Mouse (Mus musculus) forebrain, postnatal 0 days (tissue): ENCODE measurements at regions not wholly inside any gene's neighbourhood (a gene's known extent, or its start where the extent isn't known, plus 50 kb on each side); places are given as distances from the start of the nearest gene placed in this dataset.

Experiments
- ATAC-seq: fragments of 200-750 bp; cut with Nextera tagmentation; 2 replicates; pipeline ENCODE4 v1.8.0; 2017; ENCODE audit warnings: mild to moderate bottlenecking, moderate library complexity
- DNase-seq: peaks from one replicate; pipeline ENCODE4 v3.0.0-alpha.2; 2015
- H3K27ac ChIP-seq: fragments of 300-500 bp; sonication (generic); 2 replicates; pipeline ENCODE4 v1.5.1; 2014; ENCODE audit warnings: low read depth, mild to moderate bottlenecking, antibody characterized with exemption, low read length, moderate library complexity, mixed read lengths
- H3K27me3 ChIP-seq: fragments of 300-500 bp; sonication (generic); 2 replicates; pipeline ENCODE4 v1.6.1; 2014; ENCODE audit warnings: mild to moderate bottlenecking, low read length, mixed read lengths; ENCODE audit not compliant: insufficient read depth
- H3K36me3 ChIP-seq: fragments of 300-500 bp; sonication (generic); 2 replicates; pipeline ENCODE4 v1.6.1; 2014; ENCODE audit warnings: mild to moderate bottlenecking, moderate library complexity; ENCODE audit not compliant: insufficient read depth
- H3K4me1 ChIP-seq: fragments of 300-500 bp; sonication (generic); 2 replicates; pipeline ENCODE4 v1.6.1; 2014; ENCODE audit warnings: antibody characterized with exemption; ENCODE audit not compliant: insufficient read depth
- H3K4me2 ChIP-seq: fragments of 300-500 bp; sonication (generic); 2 replicates; pipeline ENCODE4 v1.6.1; 2014; ENCODE audit warnings: low read depth, mild to moderate bottlenecking, moderate library complexity
- H3K4me3 ChIP-seq: fragments of 300-500 bp; sonication (generic); 2 replicates; pipeline ENCODE4 v1.5.1; 2014; ENCODE audit warnings: low read depth, low read length, mixed read lengths
- H3K9ac ChIP-seq: fragments of 300-500 bp; sonication (generic); 2 replicates; pipeline ENCODE4 v1.6.1; 2014; ENCODE audit warnings: mild to moderate bottlenecking
- H3K9me3 ChIP-seq: fragments of 300-500 bp; sonication (generic); 2 replicates; pipeline ENCODE4 v1.6.1; 2016; ENCODE audit warnings: low read length
- CTCF ChIP-seq: sonication (generic); IDR thresholded peaks from 2 replicates; pipeline ENCODE4 v1.5.1; 2016; ENCODE audit warnings: antibody characterized with exemption, control low read depth, low read depth
- WGBS: fragments of 180-500 bp; shearing (Covaris S2); extraction: QIAGEN DNeasy Blood & Tissue Kit; methylation state at CpG from one replicate; pipeline ENCODE4 v1.1.7; 2014; 5-methylcytosine and 5-hydroxymethylcytosine counted together

GRCm38 (mm10) chr3:143949026-143949637, 255.9 kb downstream of the Lmo4 start:
- DNase-seq (no peak), ATAC-seq (no peak)
- Histone ChIP-seq H3K4me1 (peaks cover 3% of the 10 kb centered on the region; the same call in 1 of the 2 replicates), H3K27ac (no peak overlapping the region), H3K27me3 (no peaks in the 10 kb centered on the region), H3K9me3 (no peaks in the 10 kb centered on the region), H3K9ac (no peak overlapping the region), H3K36me3 (no peaks in the 10 kb centered on the region), H3K4me3 (no peak overlapping the region), H3K4me2 (no peak overlapping the region)
- WGBS = 58% methylated on average over 11 of the region's 11 CpGs
- no peak; the same call in 1 of the 2 replicates for TF ChIP-seq CTCF

GRCm38 (mm10) chr3:143947938-143948267, 257.1 kb downstream of the Lmo4 start:
- Histone ChIP-seq H3K9ac (no peak overlapping the region), H3K27me3 (no peaks in the 10 kb centered on the region), H3K4me2 (no peak overlapping the region; the same call in 1 of the 2 replicates), H3K36me3 (no peaks in the 10 kb centered on the region), H3K9me3 (no peaks in the 10 kb centered on the region), H3K27ac (no peak overlapping the region), H3K4me3 (no peak overlapping the region), H3K4me1 (peaks cover 3% of the 10 kb centered on the region; the same call in 1 of the 2 replicates)
- WGBS = 28% methylated on average over 3 of the region's 3 CpGs
- DNase-seq (no peak), ATAC-seq (no peak)
- TF ChIP-seq CTCF = no peak

- peak overlapping the region; percentile 42 for H3K4me2 ChIP-seq
- peak; percentile 30 for DNase-seq
- WGBS = 6% methylated on average over 11 of the region's 11 CpGs
- H3K27ac ChIP-seq = no peak overlapping the region
- H3K4me1 ChIP-seq = peaks cover 3% of the 10 kb centered on the region; the same call in 1 of the 2 replicates
- H3K9ac ChIP-seq = no peak overlapping the region
- no peaks in the 10 kb centered on the region for H3K36me3 ChIP-seq
- H3K9me3 ChIP-seq = no peaks in the 10 kb centered on the region
- H3K4me3 ChIP-seq = peak overlapping the region; percentile 11; the same call in 1 of the 2 replicates
- no peaks in the 10 kb centered on the region for H3K27me3 ChIP-seq
- no peak for TF ChIP-seq CTCF
- peak; percentile 74; the same call in 1 of the 2 replicates for ATAC-seq
Measured at GRCm38 (mm10) chr3:143947079-143947937, 257.7 kb downstream of the Lmo4 start.

GRCm38 (mm10) chr3:143939068-143939709, 265.8 kb downstream of the Lmo4 start:
- Histone ChIP-seq H3K4me3 (no peak overlapping the region), H3K27me3 (no peaks in the 10 kb centered on the region), H3K36me3 (no peaks in the 10 kb centered on the region), H3K4me2 (no peak overlapping the region), H3K9me3 (no peaks in the 10 kb centered on the region), H3K27ac (no peak overlapping the region), H3K9ac (no peak overlapping the region), H3K4me1 (no peaks in the 10 kb centered on the region)
- DNase-seq (no peak), ATAC-seq (no peak; the same call in 1 of the 2 replicates)
- 91% methylated on average over 3 of the region's 3 CpGs for WGBS
- TF ChIP-seq CTCF = no peak

- WGBS = 56% methylated on average over 6 of the region's 6 CpGs
- H3K4me1 ChIP-seq = no peaks in the 10 kb centered on the region
- H3K27ac ChIP-seq = no peak overlapping the region
- no peaks in the 10 kb centered on the region; the same call in 1 of the 2 replicates for H3K27me3 ChIP-seq
- H3K4me2 ChIP-seq = no peak overlapping the region
- TF ChIP-seq CTCF = peak; percentile 35; the same call in 1 of the 2 replicates
- H3K9ac ChIP-seq = no peak overlapping the region
- no peaks in the 10 kb centered on the region for H3K9me3 ChIP-seq
- no peak overlapping the region for H3K4me3 ChIP-seq
- DNase-seq (no peak), ATAC-seq (no peak)
- H3K36me3 ChIP-seq = no peaks in the 10 kb centered on the region
Measured at GRCm38 (mm10) chr3:143925322-143925721, 279.7 kb downstream of the Lmo4 start.

GRCm38 (mm10) chr3:143919744-143920143, 285.3 kb downstream of the Lmo4 start:
- ATAC-seq = no peak
- H3K4me2 ChIP-seq = no peak overlapping the region
- no peak overlapping the region for H3K9ac ChIP-seq
- H3K4me3 ChIP-seq = no peak overlapping the region
- no peak for DNase-seq
- 94% methylated on average over 1 of the region's 1 CpGs for WGBS
- H3K27ac ChIP-seq = no peak overlapping the region
- H3K4me1 ChIP-seq = no peaks in the 10 kb centered on the region
- H3K36me3 ChIP-seq = no peaks in the 10 kb centered on the region
- H3K27me3 ChIP-seq = no peaks in the 10 kb centered on the region; the same call in 1 of the 2 replicates
- TF ChIP-seq CTCF = no peak
- H3K9me3 ChIP-seq = no peaks in the 10 kb centered on the region
